Comparison of ENCODE assay signal across 8 mouse cellular contexts in the genomic region with DNA sequence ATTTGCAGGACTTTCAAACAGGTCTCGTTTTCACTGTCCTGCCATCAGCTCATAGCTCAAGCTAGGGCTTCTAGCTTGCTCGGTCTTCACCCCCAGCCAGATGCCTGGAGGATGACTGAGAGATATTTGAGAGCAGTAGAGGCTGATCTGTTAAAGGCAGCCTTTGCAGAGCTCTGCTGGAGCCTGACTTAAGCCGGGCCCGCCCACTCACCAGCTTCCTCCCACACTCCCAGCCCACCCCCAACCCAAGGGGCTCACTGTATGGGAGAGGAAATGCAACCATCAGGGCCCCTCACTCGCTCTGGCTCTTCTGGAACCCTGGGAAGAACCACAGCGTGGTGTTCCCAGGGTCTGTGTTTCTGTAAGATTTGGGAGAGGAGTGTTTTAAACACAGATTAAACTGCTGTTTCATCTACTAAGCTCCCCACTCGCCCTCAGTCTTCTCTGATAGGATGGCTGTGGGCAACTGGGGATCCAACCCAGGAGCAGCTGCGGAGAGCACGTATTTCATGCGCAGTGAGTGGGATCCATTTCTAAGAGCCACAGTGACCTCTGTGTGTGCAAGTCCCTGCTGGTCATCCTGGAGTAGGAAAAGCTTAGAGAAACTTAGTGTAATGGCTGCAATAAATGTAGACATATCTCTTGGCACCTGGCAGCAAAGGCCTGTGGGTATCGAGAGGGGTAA.
DNase-seq lines count a peak whose midpoint lies in the region; ATAC-seq and TF ChIP-seq lines count a peak whose summit lies in the region.

No protein-coding gene starts in this region.

- peak; percentile 42 for DNase-seq in hindbrain, embryonic 10.5 days (ENCODE audit: low spot score)
- DNase-seq in hindbrain, postnatal 0 days (ENCODE audit: low spot score), result no peak
- peak; percentile 69 for DNase-seq in embryo, embryonic 11 days
- peak; percentile 57 for DNase-seq in limb, embryonic 11.5 days (ENCODE audit: low spot score)
- DNase-seq in retina, embryonic 14.5 days (ENCODE audit: low spot score), result peak; percentile 28
- no peak for DNase-seq in c-Kit-positive CD71-positive TER-119-positive erythroid progenitor cells, embryonic 14.5 days (ENCODE audit: low spot score)
- DNase-seq in left cerebral cortex, adult 18-20 months (ENCODE audit: low spot score in 2 of 2), result no peak
- no peak for DNase-seq in adrenal gland, postnatal 10 days

- H3K9me3 ChIP-seq in hindbrain, embryonic 10.5 days, result no peaks in the 10 kb centered on the region
- H3K9me3 ChIP-seq in hindbrain, postnatal 0 days (ENCODE audit: low read length), result no peaks in the 10 kb centered on the region
- H3K9me3 ChIP-seq in limb, embryonic 11.5 days (ENCODE audit: control insufficient read depth, low read length), result no peaks in the 10 kb centered on the region

- WGBS in hindbrain, embryonic 10.5 days, result 29% methylated on average over 11 of the region's 11 CpGs
- WGBS in hindbrain, postnatal 0 days, result 40% methylated on average over 11 of the region's 11 CpGs
- 26% methylated on average over 11 of the region's 11 CpGs for WGBS in limb, embryonic 11.5 days

- H3K27me3 ChIP-seq in hindbrain, embryonic 10.5 days (ENCODE audit: insufficient read depth, poor library complexity, severe bottlenecking), result no peaks in the 10 kb centered on the region
- H3K27me3 ChIP-seq in hindbrain, postnatal 0 days (ENCODE audit: insufficient read depth, low read length), result no peaks in the 10 kb centered on the region
- H3K27me3 ChIP-seq in limb, embryonic 11.5 days (ENCODE audit: control insufficient read depth, insufficient read depth, low read length), result no peaks in the 10 kb centered on the region

- no peak overlapping the region for H3K4me2 ChIP-seq in hindbrain, postnatal 0 days (ENCODE audit: low read depth, low read length)
- H3K4me2 ChIP-seq in limb, embryonic 11.5 days (ENCODE audit: low read depth, severe bottlenecking), result peak overlapping the region; percentile 13; the same call in 1 of the 2 replicates

- no peak; the same call in 1 of the 2 replicates for ATAC-seq in hindbrain, postnatal 0 days
- peak; percentile 82 for ATAC-seq in limb, embryonic 11.5 days (ENCODE audit: insufficient number of reproducible peaks, low FRiP score, low TSS enrichment, low read depth)

- H3K9ac ChIP-seq in hindbrain, postnatal 0 days (replicated peaks; ENCODE audit: low read length), result no peak overlapping the region
- H3K9ac ChIP-seq in limb, embryonic 11.5 days (ENCODE audit: low read length), result peak overlapping the region; percentile 43; the same call in 1 of the 2 replicates

- 0 out of 2 replicates have a peak overlapping the region, but pooled peaks have one; percentile 9 for H3K4me3 ChIP-seq in hindbrain, embryonic 10.5 days
- no peak overlapping the region for H3K4me3 ChIP-seq in hindbrain, postnatal 0 days (ENCODE audit: low read length)
- H3K4me3 ChIP-seq in limb, embryonic 11.5 days (ENCODE audit: low read depth, low read length), result no peak overlapping the region

- no peaks in the 10 kb centered on the region for H3K36me3 ChIP-seq in hindbrain, embryonic 10.5 days
- no peaks in the 10 kb centered on the region for H3K36me3 ChIP-seq in hindbrain, postnatal 0 days (ENCODE audit: insufficient read depth, low read length)
- H3K36me3 ChIP-seq in limb, embryonic 11.5 days (ENCODE audit: control insufficient read depth, insufficient read depth, low read length), result no peaks in the 10 kb centered on the region

- TF ChIP-seq CTCF in hindbrain, postnatal 0 days (IDR thresholded peaks at IDR 0.05; ENCODE audit: low read depth), result no peak

- peak overlapping the region; percentile 76 for H3K27ac ChIP-seq in hindbrain, embryonic 10.5 days
- no peak overlapping the region for H3K27ac ChIP-seq in hindbrain, postnatal 0 days
- no peak overlapping the region for H3K27ac ChIP-seq in limb, embryonic 11.5 days (replicated peaks; ENCODE audit: low read depth, low read length)

- peaks cover 21% of the 10 kb centered on the region for H3K4me1 ChIP-seq in hindbrain, embryonic 10.5 days (replicated peaks)
- H3K4me1 ChIP-seq in hindbrain, postnatal 0 days (ENCODE audit: insufficient read depth, low read length), result no peaks in the 10 kb centered on the region
- H3K4me1 ChIP-seq in limb, embryonic 11.5 days (ENCODE audit: control insufficient read depth, insufficient read depth, low read length), result peaks cover 15% of the 10 kb centered on the region

Comparison
In these comparisons a context has a peak if more than half of its experiments do, and no peak if none do; other contexts are left out.
1. DNase-seq: peak in hindbrain, embryonic 10.5 days (single experiment), embryo, embryonic 11 days (single experiment), limb, embryonic 11.5 days (single experiment) and retina, embryonic 14.5 days (single experiment); none in hindbrain, postnatal 0 days (single experiment), c-Kit-positive CD71-positive TER-119-positive erythroid progenitor cells, embryonic 14.5 days (single experiment), left cerebral cortex, adult 18-20 months (0 of 2) and adrenal gland, postnatal 10 days (single experiment).